Mouse (Mus musculus): ENCODE measurements at regions not wholly inside any gene's neighbourhood (a gene's known extent, or its start where the extent isn't known, plus 50 kb on each side); places are given as distances from the start of the nearest gene placed in this dataset.

DNA sequence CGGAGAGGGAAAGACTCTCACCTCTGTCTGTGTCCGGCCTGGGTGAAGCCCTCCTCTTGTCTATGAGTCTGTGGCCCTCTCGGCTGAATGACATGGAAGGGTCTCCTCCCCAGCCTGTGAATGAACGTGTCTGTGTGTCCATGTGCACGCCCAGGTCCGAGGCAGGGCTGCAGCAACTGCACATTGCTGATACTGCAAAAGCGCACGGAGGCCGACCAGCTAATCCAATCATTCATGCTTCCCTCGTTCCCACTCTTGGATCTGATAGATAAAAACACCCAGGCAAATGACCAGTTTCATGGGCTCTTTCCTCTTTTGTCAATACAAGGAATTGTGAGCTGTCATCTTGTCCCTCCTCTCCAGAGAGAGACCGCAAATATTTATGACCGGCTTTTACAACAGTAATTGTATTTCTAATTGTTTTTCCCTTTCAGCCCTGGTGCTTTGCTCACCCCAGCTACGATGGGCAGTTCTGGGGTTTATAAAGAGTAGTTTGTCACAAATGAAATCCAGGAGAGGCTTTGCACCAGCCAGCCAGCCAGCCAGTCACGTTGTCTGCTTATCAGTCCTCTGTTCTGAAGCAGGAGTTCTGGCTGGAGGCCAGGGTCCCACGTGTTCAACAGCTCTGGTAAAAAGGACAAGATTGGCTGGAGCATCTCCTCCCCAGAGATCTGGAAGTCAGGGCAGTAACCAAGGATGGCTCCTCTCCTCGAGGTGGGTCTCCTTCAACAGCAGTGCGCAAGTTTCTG lies 222.0 kb upstream of the Cadm1 start:
- TF ChIP-seq CTCF (IDR thresholded peaks at IDR 0.05; ENCODE audit: low read depth) (no peak), EP300 (IDR thresholded peaks at IDR 0.05; ENCODE audit: low read depth) (no peak)
